Mouse (Mus musculus) intestine, embryonic 16.5 days (tissue): ENCODE measurements around the gene Zfp91. TPM values are rescaled to one million over a fixed set of nuclear protein-coding genes. Genes with fewer than 3 reads are reported as not detected.
"Not testable (repeated sequence)": the region's sequence is repeated elsewhere in the genome, so short reads cannot be mapped to it uniquely, and the experiment has no call there.

Experiments used
- ATAC-seq: fragments of 200-750 bp; cut with Nextera tagmentation; 2 replicates; pipeline ENCODE4 v1.8.0; 2017; ENCODE audit warnings: moderate TSS enrichment, moderate library complexity
- H3K27ac ChIP-seq: fragments of 300-500 bp; sonication (generic); 2 replicates; pipeline ENCODE4 v1.5.1; 2014; ENCODE audit warnings: mild to moderate bottlenecking, low read length
- H3K27me3 ChIP-seq: fragments of 300-500 bp; sonication (generic); replicated peaks from 2 replicates; pipeline ENCODE4 v1.6.1; 2014; ENCODE audit warnings: low read length, control low read depth, mixed read lengths; ENCODE audit not compliant: control insufficient read depth, insufficient read depth
- H3K36me3 ChIP-seq: fragments of 300-500 bp; sonication (generic); 2 replicates; pipeline ENCODE4 v1.6.1; 2014; ENCODE audit warnings: low read length, control low read depth; ENCODE audit not compliant: control insufficient read depth, insufficient read depth
- H3K4me1 ChIP-seq: fragments of 300-500 bp; sonication (generic); 2 replicates; pipeline ENCODE4 v1.6.1; 2014; ENCODE audit warnings: low read length, control low read depth, mixed read lengths; ENCODE audit not compliant: control insufficient read depth, insufficient read depth
- H3K4me2 ChIP-seq: fragments of 300-500 bp; sonication (generic); 2 replicates; pipeline ENCODE4 v1.6.1; 2014; ENCODE audit warnings: low read depth, low read length, control low read depth
- H3K4me3 ChIP-seq: fragments of 300-500 bp; sonication (generic); 2 replicates; pipeline ENCODE4 v1.5.1; 2014; ENCODE audit warnings: mild to moderate bottlenecking, low read length
- H3K9ac ChIP-seq: fragments of 300-500 bp; sonication (generic); 2 replicates; pipeline ENCODE4 v1.6.1; 2014; ENCODE audit warnings: low read depth, low read length
- H3K9me3 ChIP-seq: fragments of 300-500 bp; sonication (generic); 2 replicates; pipeline ENCODE4 v1.6.1; 2016; ENCODE audit warnings: low read length, control low read depth; ENCODE audit not compliant: control insufficient read depth
- WGBS: fragments of 180-500 bp; shearing (Covaris S2); extraction: QIAGEN DNeasy Blood & Tissue Kit; methylation state at CpG from one replicate; pipeline ENCODE4 v1.1.7; 2014; 5-methylcytosine and 5-hydroxymethylcytosine counted together
- polyA plus RNA-seq: library from polyadenylated mRNA; unstranded; fragments of >200 nt; fragmentation: Nextera tagmentation; extraction: Ambion mirVana; gene quantifications from 2 replicates; pipeline ENCODE4 v1.2.1, GENCODE M21; 2015

The Zfp91 gene
- polyA plus RNA-seq, 1 experiment from 2014 or later = 9.5 TPM

DNA sequence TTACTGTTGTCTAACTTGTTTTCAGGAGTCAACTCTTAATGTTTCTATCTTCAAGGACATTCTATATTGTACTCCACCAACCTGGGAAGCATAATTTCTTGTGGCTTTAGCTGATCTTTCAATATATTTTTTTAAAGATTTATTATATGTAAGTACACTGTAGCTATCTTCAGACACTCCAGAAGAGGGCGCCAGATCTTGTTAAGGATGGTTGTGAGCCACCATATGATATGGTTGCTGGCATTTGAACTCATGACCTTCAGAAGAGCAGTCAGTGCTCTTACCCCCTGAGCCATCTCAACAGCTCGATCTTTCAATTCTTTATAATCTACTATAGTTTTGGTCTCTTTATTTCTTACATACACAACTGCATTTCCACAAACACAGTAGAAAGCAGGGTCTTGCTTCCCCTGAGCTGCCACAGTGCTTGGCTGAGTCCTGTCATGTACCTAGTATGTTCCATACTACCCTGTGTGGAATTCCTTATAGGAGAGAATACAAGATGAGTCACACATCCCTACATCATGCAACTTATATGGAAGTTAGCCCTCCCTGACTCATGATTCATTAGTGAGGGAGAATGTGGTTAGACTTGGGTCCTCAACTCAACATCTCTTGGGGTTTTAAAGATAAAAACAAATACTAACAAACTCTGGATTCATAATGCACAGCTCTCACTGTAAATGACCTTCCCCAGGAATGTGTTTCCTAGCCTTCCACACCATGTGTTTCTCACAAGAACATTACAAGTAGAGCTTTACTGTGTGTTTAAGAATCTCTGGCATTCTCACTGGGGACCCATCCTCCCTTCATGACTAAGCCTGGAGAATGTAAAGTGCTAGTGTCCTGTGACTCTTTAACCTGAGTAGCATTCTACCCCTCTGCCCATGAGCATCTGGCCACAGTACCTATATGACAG lies 33.5 kb downstream of the Zfp91 start:
- 61% methylated on average over 2 of the region's 2 CpGs for WGBS
- 0 out of 2 replicates have a peak, but pooled peaks have one; percentile 43 for ATAC-seq
- H3K27ac ChIP-seq = no peak overlapping the region
- no peaks in the 10 kb centered on the region for H3K4me1 ChIP-seq
- H3K4me2 ChIP-seq = no peak overlapping the region
- H3K36me3 ChIP-seq = peaks cover 7% of the 10 kb centered on the region
- no peak overlapping the region for H3K4me3 ChIP-seq
- H3K9me3 ChIP-seq = no peaks in the 10 kb centered on the region
- no peaks in the 10 kb centered on the region for H3K27me3 ChIP-seq
- H3K9ac ChIP-seq = no peak overlapping the region

GRCm38 (mm10) chr19:12759656-12760055 lies 36.3 kb downstream of the Zfp91 start:
- ATAC-seq = no peak
- Histone ChIP-seq H3K4me3 (no peak overlapping the region), H3K9me3 (no peaks in the 10 kb centered on the region), H3K4me1 (no peaks in the 10 kb centered on the region), H3K4me2 (no peak overlapping the region), H3K27me3 (no peaks in the 10 kb centered on the region), H3K27ac (no peak overlapping the region), H3K36me3 (peaks cover 7% of the 10 kb centered on the region), H3K9ac (no peak overlapping the region)
- WGBS = 86% methylated on average over 2 of the region's 2 CpGs

DNA sequence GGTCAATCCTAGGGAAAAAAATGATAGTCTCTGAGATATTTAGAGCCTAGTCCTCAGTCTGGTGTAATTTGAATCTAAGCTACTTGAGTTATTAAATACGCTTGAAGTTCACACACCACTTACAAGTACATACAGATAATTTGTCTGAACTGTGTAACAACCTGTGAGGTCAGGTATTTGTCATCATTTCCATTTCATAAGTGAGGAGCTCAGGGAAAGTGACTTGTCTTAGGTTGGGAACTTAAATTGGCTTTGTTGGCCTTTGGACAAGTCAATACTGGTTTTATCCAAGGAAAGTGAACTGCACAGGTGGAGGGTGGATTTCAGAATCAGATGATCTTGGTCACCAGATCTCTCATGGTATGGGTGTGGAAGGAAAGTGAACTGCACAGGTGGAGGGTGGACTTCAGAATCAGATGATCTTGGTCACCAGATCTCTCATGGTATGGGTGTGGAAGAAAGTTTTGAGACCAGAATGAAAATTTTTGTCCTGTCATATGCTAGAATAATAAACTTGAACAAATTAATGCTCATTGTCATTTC lies 36.9 kb downstream of the Zfp91 start:
- 93% methylated on average over 1 of the region's 1 CpGs for WGBS

GRCm38 (mm10) chr19:12756286-12756685 lies 39.6 kb downstream of the Zfp91 start:
- Histone ChIP-seq H3K4me1 (no peaks in the 10 kb centered on the region), H3K4me3 (no peak overlapping the region), H3K9me3 (no peaks in the 10 kb centered on the region), H3K27me3 (no peaks in the 10 kb centered on the region), H3K27ac (no peak overlapping the region), H3K36me3 (no peaks in the 10 kb centered on the region), H3K9ac (no peak overlapping the region), H3K4me2 (no peak overlapping the region)
- 79% methylated on average over 3 of the region's 3 CpGs for WGBS
- ATAC-seq = no peak

More for the DNA sequence above, 36.9 kb downstream of the Zfp91 start:
- no peak overlapping the region for H3K4me3 ChIP-seq
- no peak overlapping the region for H3K9ac ChIP-seq
- peak; percentile 58 for ATAC-seq
- H3K27me3 ChIP-seq = no peaks in the 10 kb centered on the region
- H3K9me3 ChIP-seq = no peaks in the 10 kb centered on the region
- peaks cover 5% of the 10 kb centered on the region for H3K36me3 ChIP-seq
- H3K4me2 ChIP-seq = no peak overlapping the region
- H3K27ac ChIP-seq = no peak overlapping the region
- H3K4me1 ChIP-seq = no peaks in the 10 kb centered on the region

DNA sequence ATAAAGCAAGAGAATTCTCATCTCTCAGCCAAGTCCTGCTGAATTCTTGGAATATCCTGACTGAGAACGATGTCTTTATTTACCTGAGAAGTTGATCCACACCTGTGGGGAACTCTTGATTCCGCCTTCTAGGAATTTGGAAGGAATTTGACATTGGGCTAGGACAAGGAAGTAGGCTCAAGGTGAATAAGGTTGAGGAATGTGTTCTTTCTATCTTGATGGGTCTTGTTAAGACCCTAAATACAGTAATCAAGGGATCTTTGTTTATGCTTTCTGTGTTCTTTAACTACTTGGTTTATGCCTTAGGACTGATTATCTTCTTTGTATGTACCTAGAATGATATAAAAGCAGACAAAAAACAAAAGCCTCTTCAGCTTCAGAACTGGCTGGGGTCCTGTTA lies 64.0 kb downstream of the Zfp91 start:
- no peaks in the 10 kb centered on the region for H3K27me3 ChIP-seq
- H3K4me1 ChIP-seq = no peaks in the 10 kb centered on the region
- H3K36me3 ChIP-seq = no peaks in the 10 kb centered on the region
- no peak overlapping the region for H3K27ac ChIP-seq
- H3K4me3 ChIP-seq = no peak overlapping the region
- H3K9ac ChIP-seq = no peak overlapping the region
- WGBS = 76% methylated on average over 2 of the region's 2 CpGs
- no peaks in the 10 kb centered on the region for H3K9me3 ChIP-seq
- no peak for ATAC-seq
- no peak overlapping the region for H3K4me2 ChIP-seq

GRCm38 (mm10) chr19:12731036-12731435 lies 64.9 kb downstream of the Zfp91 start:
- no peak for ATAC-seq
- H3K4me2 ChIP-seq = no peak overlapping the region
- H3K4me1 ChIP-seq = no peaks in the 10 kb centered on the region

DNA sequence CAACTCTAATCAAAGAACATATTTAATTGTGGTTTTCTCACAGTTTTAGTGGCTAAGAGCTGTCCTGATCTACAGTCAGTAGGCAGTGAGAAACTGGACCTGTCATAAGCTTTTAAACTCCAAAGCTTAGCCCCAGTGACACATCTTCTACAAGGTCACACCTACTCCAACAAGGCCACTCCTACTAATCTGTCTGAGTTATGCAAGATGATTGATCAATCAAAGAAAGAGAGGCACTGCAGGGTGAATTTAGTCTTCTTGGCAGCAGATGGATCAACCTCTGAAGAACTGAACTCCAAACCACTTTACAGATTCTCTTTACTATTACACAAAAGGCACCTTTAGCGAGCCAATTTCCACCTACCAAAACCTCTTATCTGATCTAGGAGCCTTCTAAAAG lies 70.1 kb downstream of the Zfp91 start:
- H3K27me3 ChIP-seq = no peaks in the 10 kb centered on the region
- H3K27ac ChIP-seq = no peak overlapping the region
- H3K9me3 ChIP-seq = no peaks in the 10 kb centered on the region
- H3K4me3 ChIP-seq = no peak overlapping the region
- no peak overlapping the region for H3K9ac ChIP-seq
- H3K4me2 ChIP-seq = no peak overlapping the region
- no peaks in the 10 kb centered on the region for H3K36me3 ChIP-seq
- 84% methylated on average over 1 of the region's 1 CpGs for WGBS
- no peaks in the 10 kb centered on the region for H3K4me1 ChIP-seq
- no peak for ATAC-seq

More at GRCm38 (mm10) chr19:12731036-12731435, 64.9 kb downstream of the Zfp91 start:
- no peak overlapping the region for H3K4me3 ChIP-seq
- no peak overlapping the region for H3K27ac ChIP-seq
- 59% methylated on average over 1 of the region's 1 CpGs for whole genome bisulfite sequencing
- no peaks in the 10 kb centered on the region for H3K9me3 ChIP-seq
- H3K36me3 ChIP-seq = no peaks in the 10 kb centered on the region
- H3K9ac ChIP-seq = no peak overlapping the region
- no peaks in the 10 kb centered on the region for H3K27me3 ChIP-seq

GRCm38 (mm10) chr19:12722308-12722707 lies 73.6 kb downstream of the Zfp91 start:
- Histone ChIP-seq H3K27me3 (no peaks in the 10 kb centered on the region), H3K36me3 (no peaks in the 10 kb centered on the region), H3K9ac (no peak overlapping the region), H3K4me2 (no peak overlapping the region), H3K9me3 (no peaks in the 10 kb centered on the region), H3K4me1 (no peaks in the 10 kb centered on the region), H3K4me3 (no peak overlapping the region), H3K27ac (no peak overlapping the region)
- WGBS = 58% methylated on average over 2 of the region's 3 CpGs
- no peak for ATAC-seq

DNA sequence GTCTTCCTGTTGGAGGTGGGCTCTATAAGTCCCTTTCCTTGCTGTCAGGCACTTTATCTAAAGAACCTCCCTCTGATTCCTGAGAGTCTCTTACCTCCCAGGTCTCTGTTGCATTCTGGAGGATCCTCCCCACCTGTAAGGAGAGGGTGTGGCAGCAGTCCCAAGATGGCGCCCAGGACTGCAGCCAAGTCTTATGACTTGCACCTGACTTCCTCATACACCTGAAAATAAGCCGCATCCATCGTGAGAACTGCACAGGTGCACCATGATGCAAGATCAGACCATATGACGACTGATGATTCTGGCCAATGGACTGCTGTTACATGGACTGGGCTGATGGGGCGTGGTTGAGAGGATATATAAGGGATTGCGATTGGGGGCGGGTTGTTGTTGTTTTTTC lies 74.3 kb downstream of the Zfp91 start:
- H3K36me3 ChIP-seq, H3K9me3 ChIP-seq, H3K9ac ChIP-seq, H3K4me1 ChIP-seq, H3K27ac ChIP-seq, ATAC-seq, H3K4me3 ChIP-seq, H3K27me3 ChIP-seq, H3K4me2 ChIP-seq: not testable (repeated sequence)
- WGBS = 92% methylated on average over 7 of the region's 7 CpGs
